Mouse (Mus musculus) ES-E14 (cell line): Measurements from ENCODE around the gene Elmo1.

Source experiments
- CHD2 ChIP-seq: IDR thresholded peaks from 2 replicates; pipeline ENCODE4 v1.6.1; 2014; ENCODE audit warnings: mild to moderate bottlenecking, low read depth, low read length, inconsistent platforms
- MAFK ChIP-seq: IDR thresholded peaks from 2 replicates; pipeline ENCODE4 v1.6.1; 2014; ENCODE audit warnings: mild to moderate bottlenecking, low read depth, low read length, inconsistent platforms; ENCODE audit not compliant: insufficient read depth
- ZC3H11A ChIP-seq: IDR thresholded peaks from 2 replicates; pipeline ENCODE4 v1.6.1; 2012; ENCODE audit warnings: low read depth, mild to moderate bottlenecking, inconsistent platforms, low read length, borderline replicate concordance
- ZNF384 ChIP-seq: IDR thresholded peaks from 2 replicates; pipeline ENCODE4 v1.6.1; 2012; ENCODE audit warnings: low read depth, low read length, inconsistent platforms

DNA sequence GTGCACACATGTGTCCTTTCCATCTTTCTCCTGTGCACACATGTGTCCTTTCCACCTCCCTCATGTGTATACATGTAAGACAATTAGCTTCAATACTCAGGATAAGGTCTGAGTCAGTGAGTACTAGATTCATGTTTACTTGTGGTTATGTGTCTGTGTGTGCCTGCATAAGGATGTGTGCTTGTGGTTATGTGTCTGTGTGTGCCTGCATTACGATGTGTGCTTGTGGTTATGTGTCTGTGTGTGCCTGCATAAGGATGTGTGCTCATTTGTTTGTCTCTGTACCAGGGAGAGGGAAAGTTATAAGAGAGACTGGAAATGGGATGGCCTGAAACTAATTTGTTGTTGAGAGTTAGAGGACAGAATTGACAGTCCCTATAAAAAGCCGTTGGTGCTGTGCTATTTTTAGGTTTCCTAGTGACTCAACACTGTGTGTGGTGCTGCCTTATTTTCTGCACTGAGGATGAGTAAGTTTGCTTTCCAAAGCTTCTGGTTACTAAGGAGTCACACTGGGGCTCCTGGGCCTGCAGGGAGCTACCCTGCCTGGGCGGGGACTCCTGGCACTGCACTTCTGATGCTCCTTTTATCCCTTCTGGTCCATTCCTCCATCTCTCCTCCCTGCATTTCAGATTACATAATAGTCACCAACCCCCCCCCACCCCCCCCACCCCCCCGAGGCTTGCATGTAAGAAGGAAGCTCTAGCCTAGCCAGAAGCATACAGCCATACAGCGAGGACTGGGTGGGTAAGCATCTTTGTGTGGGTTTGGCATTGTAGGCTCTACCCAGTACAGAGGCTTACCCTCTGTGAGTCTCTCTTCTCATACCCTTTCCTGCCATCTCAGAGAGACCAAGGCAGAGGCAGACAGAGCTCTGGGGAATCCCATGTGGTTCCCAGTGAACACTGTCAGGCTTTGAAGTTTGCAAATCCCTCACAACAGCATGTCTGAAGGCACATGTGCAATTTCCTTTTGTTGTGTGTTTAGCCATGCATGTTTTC is 216.1 kb downstream of the Elmo1 start:
- no peak for TF ChIP-seq ZC3H11A
- no peak for TF ChIP-seq CHD2
- TF ChIP-seq ZNF384: no peak
- TF ChIP-seq MAFK: no peak
